Mouse (Mus musculus): ENCODE data around the gene Rbm6. TPM values are rescaled to one million over a fixed set of nuclear protein-coding genes. Genes with fewer than 3 reads are reported as not detected.
A peak's percentile ranks its signal among the peaks of the same experiment; 100 is the strongest.

The Rbm6 gene
- polyA plus RNA-seq, 1 experiment, result 19.0 TPM

GRCm38 (mm10) chr9:107770374-107771290 lies 102.4 kb downstream of the Rbm6 start, which contains the start of gene Rbm5:
Rbm5 (minus strand) TSS chr9:107770996.
- TF ChIP-seq POLR2A (IDR thresholded peaks at IDR 0.05; ENCODE audit: borderline replicate concordance, extremely low read depth, low read depth, low read length) (peak; percentile 93; the same call in 1 of the 2 replicates), CTCF (IDR thresholded peaks at IDR 0.05; ENCODE audit: insufficient read depth, low read length) (no peak)
- H3K4me3 ChIP-seq (replicated peaks; ENCODE audit: extremely low read depth, low read depth, low read length), result peak within 1 kb of the TSS; percentile 91
- WGBS, result under 1% methylated on average over 60 of the region's 60 CpGs
- peaks cover 8% of the 10 kb centered on the region for H3K4me1 ChIP-seq (ENCODE audit: control insufficient read depth, insufficient read depth, low read length)
- peak; percentile 89 for DNase-seq

GRCm38 (mm10) chr9:107770037-107770373 lies 103.0 kb downstream of the Rbm6 start:
- no peak for DNase-seq
- under 1% methylated on average over 9 of the region's 9 CpGs for WGBS

GRCm38 (mm10) chr9:107769445-107770000 lies 103.5 kb downstream of the Rbm6 start:
- Histone ChIP-seq H3K4me3 (replicated peaks; ENCODE audit: extremely low read depth, low read depth, low read length) (peak overlapping the region; percentile 91), H3K4me1 (ENCODE audit: control insufficient read depth, insufficient read depth, low read length) (peaks cover 8% of the 10 kb centered on the region)
- no peak for DNase-seq
- TF ChIP-seq POLR2A (IDR thresholded peaks at IDR 0.05; ENCODE audit: borderline replicate concordance, extremely low read depth, low read depth, low read length), result no peak
- no peak for TF ChIP-seq CTCF (IDR thresholded peaks at IDR 0.05; ENCODE audit: insufficient read depth, low read length)
- WGBS, result 4% methylated on average over 4 of the region's 4 CpGs

More at GRCm38 (mm10) chr9:107770037-107770373, 103.0 kb downstream of the Rbm6 start:
- TF ChIP-seq POLR2A (IDR thresholded peaks at IDR 0.05; ENCODE audit: borderline replicate concordance, extremely low read depth, low read depth, low read length), result no peak
- no peak for TF ChIP-seq CTCF (IDR thresholded peaks at IDR 0.05; ENCODE audit: insufficient read depth, low read length)
- peaks cover 8% of the 10 kb centered on the region for H3K4me1 ChIP-seq (ENCODE audit: control insufficient read depth, insufficient read depth, low read length)
- H3K4me3 ChIP-seq (replicated peaks; ENCODE audit: extremely low read depth, low read depth, low read length), result peak overlapping the region; percentile 91

DNA sequence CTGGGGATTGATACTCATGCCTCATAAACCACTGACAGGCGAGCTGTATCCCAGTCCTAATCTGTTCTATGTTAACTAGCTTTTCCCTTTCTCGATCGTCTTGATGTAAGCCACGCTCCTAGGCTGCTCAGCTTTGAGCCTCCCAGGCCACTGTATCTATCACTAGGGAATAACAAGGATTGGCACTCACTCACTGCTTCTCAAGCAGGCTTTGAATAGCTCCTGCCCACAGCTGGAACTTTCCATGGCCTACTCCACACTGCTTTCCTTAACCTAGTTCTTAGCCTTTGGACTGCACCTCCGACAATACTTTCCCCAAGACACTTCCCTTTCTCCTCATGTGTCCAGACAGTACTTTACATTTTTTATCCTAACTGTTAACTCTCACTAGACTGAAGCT lies 104.2 kb downstream of the Rbm6 start:
- H3K4me3 ChIP-seq (replicated peaks; ENCODE audit: extremely low read depth, low read depth, low read length), result no peak overlapping the region
- DNase-seq, result no peak
- TF ChIP-seq CTCF (IDR thresholded peaks at IDR 0.05; ENCODE audit: insufficient read depth, low read length) (no peak), POLR2A (IDR thresholded peaks at IDR 0.05; ENCODE audit: borderline replicate concordance, extremely low read depth, low read depth, low read length) (no peak)

GRCm38 (mm10) chr9:107759593-107759992 lies 113.4 kb downstream of the Rbm6 start:
- TF ChIP-seq CTCF (IDR thresholded peaks at IDR 0.05; ENCODE audit: insufficient read depth, low read length), result no peak
- TF ChIP-seq POLR2A (IDR thresholded peaks at IDR 0.05; ENCODE audit: borderline replicate concordance, extremely low read depth, low read depth, low read length), result no peak
- H3K4me1 ChIP-seq (ENCODE audit: control insufficient read depth, insufficient read depth, low read length), result no peaks in the 10 kb centered on the region
- DNase-seq, result no peak
- H3K4me3 ChIP-seq (replicated peaks; ENCODE audit: extremely low read depth, low read depth, low read length), result no peak overlapping the region
- WGBS, result 90% methylated on average over 6 of the region's 6 CpGs

More for the DNA sequence above, 104.2 kb downstream of the Rbm6 start:
- 71% methylated on average over 5 of the region's 5 CpGs for WGBS
- peaks cover 8% of the 10 kb centered on the region for H3K4me1 ChIP-seq (ENCODE audit: control insufficient read depth, insufficient read depth, low read length)

DNA sequence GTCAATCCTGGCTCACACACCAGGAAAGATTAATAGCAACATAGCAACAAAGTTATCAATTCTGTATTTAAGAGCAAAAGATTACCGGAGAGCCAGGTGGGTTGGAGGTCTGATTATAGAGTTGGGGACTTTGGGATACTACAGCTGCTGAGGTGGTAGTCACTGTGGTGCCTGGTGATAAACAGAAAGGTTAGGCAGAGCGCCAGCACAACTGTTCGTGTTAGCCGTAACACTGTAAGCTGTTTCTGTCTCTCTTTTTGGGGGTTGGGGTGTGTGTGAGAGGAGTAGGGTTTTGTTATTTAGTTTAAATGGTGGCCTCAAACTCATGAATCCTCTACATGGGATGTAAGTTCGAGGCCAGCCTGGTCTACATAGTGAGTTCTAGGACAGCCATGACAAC lies 122.7 kb downstream of the Rbm6 start:
- Histone ChIP-seq H3K4me3 (replicated peaks; ENCODE audit: extremely low read depth, low read depth, low read length) (no peak overlapping the region), H3K4me1 (ENCODE audit: control insufficient read depth, insufficient read depth, low read length) (peaks cover 4% of the 10 kb centered on the region; the same call in 1 of the 2 replicates)
- no peak for DNase-seq
- WGBS, result 81% methylated on average over 5 of the region's 5 CpGs
- TF ChIP-seq CTCF (IDR thresholded peaks at IDR 0.05; ENCODE audit: insufficient read depth, low read length) (no peak), POLR2A (IDR thresholded peaks at IDR 0.05; ENCODE audit: borderline replicate concordance, extremely low read depth, low read depth, low read length) (no peak)

GRCm38 (mm10) chr9:107748063-107748462 lies 125.0 kb downstream of the Rbm6 start:
- TF ChIP-seq CTCF (IDR thresholded peaks at IDR 0.05; ENCODE audit: insufficient read depth, low read length), result no peak
- TF ChIP-seq POLR2A (IDR thresholded peaks at IDR 0.05; ENCODE audit: borderline replicate concordance, extremely low read depth, low read depth, low read length), result no peak
- no peak for DNase-seq
- Histone ChIP-seq H3K4me3 (replicated peaks; ENCODE audit: extremely low read depth, low read depth, low read length) (no peak overlapping the region), H3K4me1 (ENCODE audit: control insufficient read depth, insufficient read depth, low read length) (peaks cover 4% of the 10 kb centered on the region; the same call in 1 of the 2 replicates)
- 93% methylated on average over 3 of the region's 3 CpGs for WGBS

DNA sequence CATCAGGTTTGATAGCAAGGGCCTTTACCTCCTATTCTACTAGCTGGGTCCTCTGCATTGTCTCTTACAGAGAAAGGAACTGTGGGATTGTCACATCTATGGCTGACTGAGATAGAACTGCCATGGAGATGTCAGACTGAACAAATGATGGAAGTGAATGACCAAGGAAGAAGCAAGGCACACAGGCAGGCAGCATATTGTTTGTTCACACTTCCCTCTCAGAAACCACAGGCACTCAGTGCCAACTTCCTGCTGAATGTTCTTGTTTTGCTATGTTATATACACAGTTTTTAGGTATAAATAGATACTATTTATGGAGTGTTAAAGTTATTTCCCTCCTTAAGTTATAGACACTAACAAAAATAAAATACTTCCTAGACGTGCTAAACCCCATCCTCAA lies 125.7 kb downstream of the Rbm6 start:
- TF ChIP-seq POLR2A (IDR thresholded peaks at IDR 0.05; ENCODE audit: borderline replicate concordance, extremely low read depth, low read depth, low read length), result no peak
- no peak for TF ChIP-seq CTCF (IDR thresholded peaks at IDR 0.05; ENCODE audit: insufficient read depth, low read length)
- Histone ChIP-seq H3K4me3 (replicated peaks; ENCODE audit: extremely low read depth, low read depth, low read length) (no peak overlapping the region), H3K4me1 (ENCODE audit: control insufficient read depth, insufficient read depth, low read length) (peaks cover 4% of the 10 kb centered on the region; the same call in 1 of the 2 replicates)
- WGBS, result 33% methylated on average over 1 of the region's 1 CpGs
- DNase-seq, result no peak

- 91% methylated on average over 3 of the region's 3 CpGs for WGBS
- no peak for DNase-seq
- no peak overlapping the region for H3K4me3 ChIP-seq (replicated peaks; ENCODE audit: extremely low read depth, low read depth, low read length)
- peaks cover 4% of the 10 kb centered on the region; the same call in 1 of the 2 replicates for H3K4me1 ChIP-seq (ENCODE audit: control insufficient read depth, insufficient read depth, low read length)
- TF ChIP-seq POLR2A (IDR thresholded peaks at IDR 0.05; ENCODE audit: borderline replicate concordance, extremely low read depth, low read depth, low read length), result no peak
- no peak for TF ChIP-seq CTCF (IDR thresholded peaks at IDR 0.05; ENCODE audit: insufficient read depth, low read length)
Measured at GRCm38 (mm10) chr9:107746679-107747078, 126.4 kb downstream of the Rbm6 start.

All from lung, adult 2 months (tissue).